Mouse (Mus musculus) small intestine, adult 2 months (tissue): ENCODE data around the gene Scd4. TPM values are rescaled to one million over a fixed set of nuclear protein-coding genes. Genes with fewer than 3 reads are reported as not detected.
A peak's percentile ranks its signal among the peaks of the same experiment; 100 is the strongest.

Source experiments
- H3K27ac ChIP-seq: fragments of 200-500 bp; 2 replicates; pipeline ENCODE4 v1.5.1; 2012; ENCODE audit warnings: low read depth, low read length, control low read depth, inconsistent platforms; ENCODE audit not compliant: insufficient read depth
- H3K27me3 ChIP-seq: fragments of 200-500 bp; 2 replicates; pipeline ENCODE4 v1.6.1; 2012; ENCODE audit warnings: mild to moderate bottlenecking, moderate library complexity, low read length, inconsistent platforms; ENCODE audit not compliant: control insufficient read depth, insufficient read depth
- H3K36me3 ChIP-seq: fragments of 200-500 bp; 2 replicates; pipeline ENCODE4 v1.6.1; 2012; ENCODE audit warnings: mild to moderate bottlenecking, low read length, control low read depth, inconsistent platforms; ENCODE audit not compliant: control insufficient read depth, insufficient read depth
- H3K4me1 ChIP-seq: fragments of 200-500 bp; 2 replicates; pipeline ENCODE4 v1.6.1; 2012; ENCODE audit warnings: low read length, inconsistent platforms, mixed read lengths; ENCODE audit not compliant: control insufficient read depth, insufficient read depth, insufficient read length
- H3K4me3 ChIP-seq: fragments of 200-500 bp; 2 replicates; pipeline ENCODE4 v1.5.1; 2012; ENCODE audit warnings: low read depth, mild to moderate bottlenecking, control low read depth, inconsistent platforms, low read length, moderate library complexity
- CTCF ChIP-seq: fragments of 200-500 bp; IDR thresholded peaks from 2 replicates; pipeline ENCODE4 v1.5.1; 2012; ENCODE audit warnings: low read depth, mild to moderate bottlenecking, control low read depth, inconsistent platforms, low read length, moderate library complexity, mixed read lengths; ENCODE audit not compliant: insufficient replicate concordance, insufficient read length; ENCODE audit errors: extremely low read depth
- POLR2A ChIP-seq: fragments of 200-500 bp; IDR thresholded peaks from 2 replicates; pipeline ENCODE4 v1.6.1; 2012; ENCODE audit warnings: low read depth, mild to moderate bottlenecking, control low read depth, inconsistent platforms, low read length, moderate library complexity
- WGBS: fragments of 180-500 bp; shearing (Covaris S2); methylation state at CpG from one replicate; pipeline ENCODE4 v1.1.7; 2018; 5-methylcytosine and 5-hydroxymethylcytosine counted together
- polyA plus RNA-seq: library from polyadenylated mRNA; depleted of rRNA; stranded (reverse); fragments of >200 nt; gene quantifications from 2 replicates; pipeline ENCODE4 v1.2.3, GENCODE M21; 2012; rRNA removed

Gene Scd4
- polyA plus RNA-seq: 0.08 and 0.22 TPM in 2 replicates

- TF ChIP-seq CTCF: no peak
- TF ChIP-seq POLR2A: no peak
- no peaks in the 10 kb centered on the region for H3K4me1 ChIP-seq
- no peak within 1 kb of the TSS for H3K4me3 ChIP-seq
- H3K27ac ChIP-seq: no peak within 1 kb of the TSS
- H3K36me3 ChIP-seq: no peaks in the 10 kb centered on the region
- WGBS: 75% methylated on average over 10 of the region's 10 CpGs
- H3K27me3 ChIP-seq: no peaks in the 10 kb centered on the region
These were observed at the start of gene Scd4 for GRCm38 (mm10) chr19:44332833-44333623. TSS of gene Scd4 (plus strand) at chr19:44333092.

GRCm38 (mm10) chr19:44283157-44284024, 49.5 kb upstream of the Scd4 start:
- H3K4me3 ChIP-seq: no peak overlapping the region
- peak overlapping the region; percentile 24; the same call in 1 of the 2 replicates for H3K27ac ChIP-seq
- no peaks in the 10 kb centered on the region for H3K27me3 ChIP-seq
- H3K4me1 ChIP-seq: peaks cover 14% of the 10 kb centered on the region
- 52% methylated on average over 15 of the region's 15 CpGs for WGBS
- TF ChIP-seq CTCF (no peak), POLR2A (no peak)
- H3K36me3 ChIP-seq: no peaks in the 10 kb centered on the region

GRCm38 (mm10) chr19:44284025-44284695, 48.7 kb upstream of the Scd4 start:
- TF ChIP-seq CTCF: no peak
- peak; percentile 24; the same call in 1 of the 2 replicates for TF ChIP-seq POLR2A
- peak overlapping the region; percentile 65 for H3K4me3 ChIP-seq
- under 1% methylated on average over 38 of the region's 38 CpGs for WGBS
- peaks cover 14% of the 10 kb centered on the region for H3K4me1 ChIP-seq
- no peaks in the 10 kb centered on the region for H3K36me3 ChIP-seq
- H3K27ac ChIP-seq: peak overlapping the region; percentile 32
- no peaks in the 10 kb centered on the region for H3K27me3 ChIP-seq

- H3K4me3 ChIP-seq: peak overlapping the region; percentile 65
- 6% methylated on average over 11 of the region's 11 CpGs for WGBS
- no peaks in the 10 kb centered on the region for H3K27me3 ChIP-seq
- H3K36me3 ChIP-seq: no peaks in the 10 kb centered on the region
- H3K27ac ChIP-seq: peak overlapping the region; percentile 32
- no peak for TF ChIP-seq CTCF
- H3K4me1 ChIP-seq: peaks cover 14% of the 10 kb centered on the region
These were observed 48.2 kb upstream of the Scd4 start for GRCm38 (mm10) chr19:44284723-44285122.

- Histone ChIP-seq H3K4me1 (peaks cover 14% of the 10 kb centered on the region), H3K27me3 (no peaks in the 10 kb centered on the region), H3K4me3 (no peak overlapping the region), H3K36me3 (no peaks in the 10 kb centered on the region), H3K27ac (no peak overlapping the region)
- 89% methylated on average over 8 of the region's 8 CpGs for WGBS
- no peak for TF ChIP-seq CTCF
- TF ChIP-seq POLR2A: no peak
These were observed 47.3 kb upstream of the Scd4 start for GRCm38 (mm10) chr19:44285554-44285953.

DNA sequence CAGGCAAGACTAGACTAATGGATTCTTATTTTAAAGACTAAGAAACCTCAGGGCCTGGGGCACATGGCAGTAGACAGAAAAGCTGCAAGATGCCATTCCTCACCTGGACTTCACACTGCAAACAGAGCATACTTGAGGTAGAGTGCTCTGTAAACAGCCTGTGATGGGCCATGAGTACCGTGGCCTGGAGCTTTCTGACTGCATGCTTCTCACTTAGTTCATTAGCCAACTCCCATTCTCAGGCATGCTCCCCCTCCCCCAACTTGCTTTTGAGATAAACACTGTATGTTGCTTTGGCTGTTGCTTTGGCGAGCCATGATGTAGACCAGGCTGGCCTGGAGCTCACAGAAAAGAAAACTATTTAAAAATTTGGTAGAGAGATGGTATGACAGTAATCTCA, 46.8 kb upstream of the Scd4 start:
- 42% methylated on average over 2 of the region's 2 CpGs for WGBS
- Histone ChIP-seq H3K4me1 (peaks cover 14% of the 10 kb centered on the region), H3K4me3 (no peak overlapping the region), H3K27me3 (no peaks in the 10 kb centered on the region), H3K27ac (no peak overlapping the region), H3K36me3 (no peaks in the 10 kb centered on the region)
- no peak for TF ChIP-seq CTCF
- TF ChIP-seq POLR2A: no peak
